Mouse (Mus musculus): ENCODE data around the gene Clpb. TPM values are rescaled to one million over a fixed set of nuclear protein-coding genes. Genes with fewer than 3 reads are reported as not detected.

Gene Clpb
- polyA plus RNA-seq, 1 experiment from 2014 or later: 23.2 TPM

DNA sequence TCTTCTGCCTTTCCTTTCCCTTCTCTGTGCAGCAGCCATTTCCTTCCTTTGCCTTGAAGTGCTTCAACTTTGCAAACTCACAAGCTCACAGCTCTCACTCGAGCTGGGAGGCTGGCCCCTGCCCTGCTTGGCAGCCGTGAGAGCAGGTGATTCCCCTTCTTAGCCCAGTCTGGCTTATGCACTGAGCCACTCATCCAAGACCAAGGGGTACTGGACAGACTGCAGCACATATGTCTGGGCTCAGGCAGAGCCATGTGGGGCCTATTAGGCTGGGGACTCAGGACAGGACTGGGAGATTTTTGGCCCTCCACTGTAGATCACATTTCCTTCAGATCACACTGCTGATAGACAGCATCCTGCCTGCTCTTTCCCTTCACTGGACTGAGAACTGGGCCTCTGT, 10.1 kb downstream of the Clpb start:
- no peak overlapping the region for H3K9ac ChIP-seq
- 39% methylated on average over 2 of the region's 2 CpGs for WGBS (ENCODE audit: insufficient replicate concordance)
- H3K36me3 ChIP-seq (replicated peaks): no peaks in the 10 kb centered on the region
- H3K9me3 ChIP-seq (replicated peaks): no peaks in the 10 kb centered on the region
- peaks cover 18% of the 10 kb centered on the region for H3K4me1 ChIP-seq (replicated peaks)
- H3K4me3 ChIP-seq (replicated peaks): no peak overlapping the region
- no peak for ATAC-seq (ENCODE audit: insufficient read depth)
- H3K4me2 ChIP-seq: no peak overlapping the region
- H3K27me3 ChIP-seq: no peaks in the 10 kb centered on the region
- H3K27ac ChIP-seq (replicated peaks): no peak overlapping the region

DNA sequence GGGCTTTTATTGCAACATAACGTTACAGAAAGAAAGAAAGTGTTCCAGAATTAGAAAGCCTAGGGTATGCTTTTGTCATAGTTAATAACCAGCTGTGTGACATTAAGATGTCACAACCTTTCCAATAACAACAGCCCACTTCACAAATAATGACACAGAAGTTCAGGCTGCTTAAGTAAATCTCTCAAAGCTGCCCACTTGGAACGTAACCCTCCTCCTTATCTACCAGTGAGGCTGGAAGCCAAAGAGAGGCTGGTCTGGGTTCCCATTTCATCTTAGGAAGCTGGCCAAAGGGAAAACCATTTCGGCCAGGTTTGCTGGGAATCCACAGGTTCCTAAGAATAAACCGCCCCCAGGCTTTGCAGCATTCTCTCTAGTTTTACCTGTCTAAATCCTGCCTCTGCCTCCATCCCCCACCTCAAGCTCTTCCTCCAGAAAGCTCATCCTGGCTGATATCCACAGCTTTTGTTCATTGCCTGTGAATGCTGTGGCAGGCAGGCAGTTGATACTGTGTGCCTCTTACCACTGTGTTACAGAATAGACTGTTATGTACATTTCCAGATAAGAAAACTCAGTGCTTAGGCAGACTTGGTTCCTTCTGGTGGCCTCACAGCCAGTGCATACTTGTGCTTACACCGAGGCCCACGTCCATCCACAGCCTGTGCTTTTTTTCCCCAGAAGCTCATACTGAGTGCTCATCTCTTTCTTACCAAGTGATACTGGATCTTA, 12.8 kb downstream of the Clpb start:
- no peak for ATAC-seq (ENCODE audit: insufficient read depth)
- H3K27me3 ChIP-seq: no peaks in the 10 kb centered on the region

DNA sequence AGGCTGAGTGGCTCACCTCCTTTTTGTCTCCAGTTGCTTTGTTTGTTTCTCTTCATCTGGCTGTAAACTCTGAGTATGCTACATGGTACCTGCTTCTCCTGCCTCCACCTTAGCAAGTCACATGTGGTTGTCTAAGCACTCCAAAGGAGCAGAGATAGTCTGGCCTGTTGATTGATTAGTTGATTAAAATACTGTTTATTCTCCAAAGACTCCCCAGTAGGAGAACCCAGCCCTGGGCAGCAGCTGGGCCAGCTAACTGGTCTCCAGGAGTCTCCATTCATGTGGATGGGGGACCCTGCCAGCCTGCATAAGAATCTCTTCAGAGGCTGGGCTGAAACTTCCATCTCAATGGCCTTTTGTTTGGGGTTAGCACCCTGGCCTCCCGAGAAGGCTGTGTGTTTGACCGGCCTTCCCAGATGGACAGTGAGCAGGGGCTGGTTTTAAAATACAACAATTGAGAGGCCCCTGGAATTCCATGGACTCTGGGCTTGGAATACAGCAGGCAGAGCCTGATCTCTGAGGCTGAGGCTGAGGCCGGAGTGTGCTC, 13.4 kb downstream of the Clpb start:
- Histone ChIP-seq H3K36me3 (replicated peaks) (no peaks in the 10 kb centered on the region), H3K27ac (replicated peaks) (no peak overlapping the region), H3K9me3 (replicated peaks) (no peaks in the 10 kb centered on the region), H3K4me1 (replicated peaks) (peaks cover 15% of the 10 kb centered on the region), H3K4me2 (no peak overlapping the region), H3K9ac (no peak overlapping the region), H3K27me3 (no peaks in the 10 kb centered on the region), H3K4me3 (replicated peaks) (no peak overlapping the region)
- WGBS (ENCODE audit: insufficient replicate concordance): 69% methylated on average over 3 of the region's 3 CpGs
- no peak for ATAC-seq (ENCODE audit: insufficient read depth)

More for the DNA sequence above, 12.8 kb downstream of the Clpb start:
- Histone ChIP-seq H3K27ac (replicated peaks) (no peak overlapping the region), H3K36me3 (replicated peaks) (no peaks in the 10 kb centered on the region), H3K4me3 (replicated peaks) (no peak overlapping the region), H3K9me3 (replicated peaks) (no peaks in the 10 kb centered on the region), H3K9ac (no peak overlapping the region), H3K4me1 (replicated peaks) (peaks cover 18% of the 10 kb centered on the region), H3K4me2 (no peak overlapping the region)
- WGBS (ENCODE audit: insufficient replicate concordance): 42% methylated on average over 6 of the region's 6 CpGs

DNA sequence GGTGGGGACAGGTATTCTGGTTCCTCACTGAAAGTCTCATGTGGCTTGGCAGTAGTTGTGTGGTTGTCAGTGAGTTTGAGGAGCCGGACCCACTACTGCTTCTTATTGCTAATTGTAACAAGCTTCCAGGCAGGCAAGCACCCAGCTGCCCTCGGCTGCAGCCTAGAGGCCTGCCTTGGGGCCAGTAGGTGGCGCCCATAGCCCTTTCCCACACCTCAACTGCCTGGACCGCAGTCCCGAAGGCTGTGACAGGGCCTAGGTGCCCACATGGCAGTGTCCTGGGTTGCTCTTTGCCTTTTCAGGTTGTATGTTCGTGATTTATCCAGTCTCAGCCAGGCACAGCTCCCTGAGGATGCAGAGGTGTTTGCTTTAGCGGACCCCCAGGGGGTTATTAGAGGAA, 16.2 kb downstream of the Clpb start:
- Histone ChIP-seq H3K4me2 (no peak overlapping the region), H3K27me3 (no peaks in the 10 kb centered on the region), H3K4me1 (replicated peaks) (peaks cover 22% of the 10 kb centered on the region), H3K36me3 (replicated peaks) (no peaks in the 10 kb centered on the region), H3K27ac (replicated peaks) (no peak overlapping the region), H3K9me3 (replicated peaks) (no peaks in the 10 kb centered on the region), H3K9ac (no peak overlapping the region), H3K4me3 (replicated peaks) (no peak overlapping the region)
- 0 out of 2 replicates have a peak, but pooled peaks have one; percentile 58 for ATAC-seq (ENCODE audit: insufficient read depth)
- 21% methylated on average over 7 of the region's 7 CpGs for WGBS (ENCODE audit: insufficient replicate concordance)

DNA sequence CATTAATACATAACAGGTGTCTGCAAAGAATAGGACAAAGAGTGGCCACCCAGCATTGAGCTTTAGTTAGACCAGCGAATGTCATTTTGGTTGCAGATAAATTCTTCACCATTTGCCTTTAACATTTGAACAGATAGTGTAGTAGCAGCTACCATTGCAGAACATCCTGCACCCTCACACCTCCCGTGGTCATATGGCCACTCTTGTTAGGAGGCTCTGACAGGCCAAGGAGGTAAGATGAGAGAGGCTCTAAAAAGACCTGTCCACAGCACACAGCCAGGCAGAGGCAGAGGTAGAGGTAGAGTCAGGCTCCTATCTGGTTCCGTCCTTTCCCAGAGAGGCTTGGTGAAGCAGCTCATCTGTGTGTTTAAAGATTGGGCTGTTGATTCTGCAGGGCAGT, 17.5 kb downstream of the Clpb start:
- Histone ChIP-seq H3K9ac (no peak overlapping the region), H3K4me2 (no peak overlapping the region), H3K27me3 (no peaks in the 10 kb centered on the region), H3K36me3 (replicated peaks) (no peaks in the 10 kb centered on the region), H3K27ac (replicated peaks) (no peak overlapping the region), H3K4me3 (replicated peaks) (no peak overlapping the region), H3K9me3 (replicated peaks) (no peaks in the 10 kb centered on the region), H3K4me1 (replicated peaks) (peaks cover 17% of the 10 kb centered on the region)
- WGBS (ENCODE audit: insufficient replicate concordance): 62% methylated on average over 3 of the region's 3 CpGs
- no peak for ATAC-seq (ENCODE audit: insufficient read depth)

DNA sequence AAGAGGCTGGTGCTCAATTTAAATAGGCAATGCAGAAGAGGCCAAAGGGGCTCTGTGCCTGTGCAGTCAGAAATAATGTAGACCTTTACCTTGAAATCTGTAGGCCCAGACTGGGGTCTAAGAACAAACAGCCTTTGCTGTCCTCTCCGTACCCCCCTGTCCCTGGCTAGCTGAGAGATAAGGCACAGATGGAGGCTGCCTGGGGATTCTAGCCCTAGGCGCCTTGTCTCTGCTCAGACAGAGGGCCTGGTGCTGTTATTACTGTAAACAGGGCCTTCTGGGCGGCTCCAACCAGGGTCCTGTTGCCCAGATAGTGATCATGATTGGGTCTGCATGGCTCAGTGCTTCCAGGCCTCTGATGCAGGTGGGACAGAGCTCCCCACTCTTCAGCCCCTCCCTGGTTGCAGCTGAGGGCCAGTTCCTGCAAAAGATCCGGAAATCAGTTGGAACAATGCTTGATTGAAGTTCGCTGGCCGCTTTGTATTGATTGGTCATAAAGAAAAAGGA, 18.2 kb downstream of the Clpb start:
- ATAC-seq (ENCODE audit: insufficient read depth): no peak
- Histone ChIP-seq H3K27me3 (no peaks in the 10 kb centered on the region), H3K9ac (no peak overlapping the region), H3K27ac (replicated peaks) (no peak overlapping the region), H3K4me2 (no peak overlapping the region), H3K36me3 (replicated peaks) (no peaks in the 10 kb centered on the region), H3K9me3 (replicated peaks) (no peaks in the 10 kb centered on the region), H3K4me1 (replicated peaks) (peaks cover 11% of the 10 kb centered on the region), H3K4me3 (replicated peaks) (no peak overlapping the region)
- WGBS (ENCODE audit: insufficient replicate concordance): 36% methylated on average over 6 of the region's 6 CpGs

DNA sequence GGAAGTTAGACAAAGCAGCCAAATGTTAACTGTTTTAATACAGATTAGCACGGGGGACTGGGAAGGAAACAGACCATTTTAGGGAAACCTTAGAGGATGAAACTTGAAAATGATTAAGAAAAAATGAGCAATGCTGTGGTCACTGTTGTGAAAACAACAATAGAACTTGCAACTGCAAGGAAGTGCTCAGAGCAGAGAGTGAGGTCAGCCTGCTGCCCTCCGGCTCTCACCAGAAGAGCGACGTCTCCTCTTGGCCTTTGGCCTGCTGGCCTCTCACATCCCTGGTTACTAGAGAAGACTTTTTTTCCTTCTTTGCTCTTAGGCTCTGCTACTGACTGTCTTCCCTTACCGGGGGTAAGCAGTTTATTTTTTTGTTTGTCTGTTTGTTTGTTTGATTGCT, 19.5 kb downstream of the Clpb start:
- no peak overlapping the region for H3K9ac ChIP-seq
- no peak for ATAC-seq (ENCODE audit: insufficient read depth)
- no peaks in the 10 kb centered on the region for H3K9me3 ChIP-seq (replicated peaks)
- H3K27me3 ChIP-seq: no peaks in the 10 kb centered on the region
- H3K4me3 ChIP-seq (replicated peaks): no peak overlapping the region
- no peak overlapping the region for H3K27ac ChIP-seq (replicated peaks)
- H3K4me2 ChIP-seq: no peak overlapping the region
- H3K4me1 ChIP-seq (replicated peaks): peaks cover 17% of the 10 kb centered on the region
- H3K36me3 ChIP-seq (replicated peaks): no peaks in the 10 kb centered on the region
- 56% methylated on average over 5 of the region's 5 CpGs for WGBS (ENCODE audit: insufficient replicate concordance)

DNA sequence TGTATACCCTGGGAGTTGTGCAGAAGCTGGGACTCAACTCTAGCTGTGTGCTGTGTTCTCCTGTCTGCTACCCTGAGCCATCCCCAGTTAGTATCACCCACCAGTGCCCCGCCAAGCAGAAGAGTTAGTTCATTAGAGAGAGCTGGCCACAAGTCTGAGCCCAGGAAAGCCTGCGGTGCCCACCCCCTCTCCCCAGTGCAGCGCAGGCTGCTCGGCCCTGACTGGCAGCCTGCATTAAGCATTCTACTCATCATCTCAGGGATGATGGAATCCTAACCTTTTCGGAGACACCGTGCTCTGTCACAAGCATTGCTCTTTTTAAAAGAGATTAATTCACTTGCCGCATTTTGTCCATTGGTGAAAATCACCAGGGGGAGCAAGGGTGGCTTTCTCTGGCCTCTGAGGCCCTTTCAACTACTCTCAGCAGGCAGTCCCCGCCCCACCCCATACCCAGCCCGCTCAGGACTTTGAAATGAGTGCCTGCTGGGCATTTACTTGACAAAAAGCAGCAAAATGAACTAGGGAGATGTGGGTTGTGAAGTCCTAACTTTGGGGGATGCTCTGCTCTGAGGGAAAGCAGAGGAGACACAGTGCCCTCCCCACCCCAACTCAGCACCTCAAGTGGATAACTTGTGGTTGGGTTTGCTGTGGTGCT, 20.7 kb downstream of the Clpb start:
- 60% methylated on average over 9 of the region's 9 CpGs for WGBS (ENCODE audit: insufficient replicate concordance)
- Histone ChIP-seq H3K9me3 (replicated peaks) (no peaks in the 10 kb centered on the region), H3K9ac (no peak overlapping the region), H3K4me1 (replicated peaks) (peaks cover 17% of the 10 kb centered on the region), H3K27ac (replicated peaks) (no peak overlapping the region), H3K4me2 (no peak overlapping the region), H3K27me3 (no peaks in the 10 kb centered on the region), H3K36me3 (replicated peaks) (no peaks in the 10 kb centered on the region; the same call in 1 of the 2 replicates), H3K4me3 (replicated peaks) (no peak overlapping the region)
- no peak for ATAC-seq (ENCODE audit: insufficient read depth)

DNA sequence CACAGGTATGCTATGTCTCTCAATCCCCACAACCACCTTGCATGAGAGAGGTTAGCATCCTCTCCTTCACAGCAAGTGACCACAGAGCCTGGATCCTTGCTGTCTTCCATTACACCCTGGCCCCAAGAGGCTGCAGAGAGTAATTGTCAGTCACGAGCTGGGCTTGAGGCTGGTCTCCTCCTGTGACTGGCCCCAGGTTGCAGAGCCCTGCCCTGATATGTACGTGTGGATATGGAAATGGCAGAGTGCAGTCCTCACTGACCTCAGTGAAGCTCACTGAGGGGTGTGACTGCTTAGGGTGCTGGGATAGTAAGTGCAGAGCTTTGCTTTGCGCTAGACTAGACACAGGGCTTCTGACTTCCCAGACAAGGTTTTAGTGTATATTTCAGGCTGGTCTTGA, 21.2 kb downstream of the Clpb start:
- no peak overlapping the region for H3K4me2 ChIP-seq
- H3K4me3 ChIP-seq (replicated peaks): no peak overlapping the region
- H3K9me3 ChIP-seq (replicated peaks): no peaks in the 10 kb centered on the region
- no peak for ATAC-seq (ENCODE audit: insufficient read depth)
- no peak overlapping the region for H3K27ac ChIP-seq (replicated peaks)
- no peaks in the 10 kb centered on the region for H3K27me3 ChIP-seq
- peaks cover 17% of the 10 kb centered on the region for H3K4me1 ChIP-seq (replicated peaks)
- H3K9ac ChIP-seq: no peak overlapping the region
- 57% methylated on average over 3 of the region's 3 CpGs for WGBS (ENCODE audit: insufficient replicate concordance)
- H3K36me3 ChIP-seq (replicated peaks): no peaks in the 10 kb centered on the region; the same call in 1 of the 2 replicates

DNA sequence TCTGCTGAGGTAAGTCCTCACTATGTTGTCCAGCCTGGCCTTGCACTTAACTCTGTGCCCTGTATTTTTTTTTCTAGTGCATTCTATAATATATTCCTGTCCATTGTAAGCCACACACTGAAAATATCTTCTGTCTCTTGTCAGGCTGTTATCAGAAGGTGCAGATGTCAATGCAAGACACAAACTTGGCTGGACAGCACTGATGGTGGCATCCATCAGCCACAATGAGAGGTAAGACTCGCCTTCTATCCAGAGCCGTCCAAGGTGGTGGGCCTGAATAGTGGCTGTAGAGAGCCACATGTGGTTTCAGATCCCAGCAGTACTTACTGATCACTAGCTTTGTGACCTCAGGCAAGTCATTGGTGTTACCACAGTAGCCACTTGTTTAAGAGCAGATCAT, 23.7 kb downstream of the Clpb start:
- Histone ChIP-seq H3K36me3 (replicated peaks) (no peaks in the 10 kb centered on the region; the same call in 1 of the 2 replicates), H3K9me3 (replicated peaks) (no peaks in the 10 kb centered on the region), H3K27ac (replicated peaks) (no peak overlapping the region), H3K27me3 (no peaks in the 10 kb centered on the region), H3K4me2 (no peak overlapping the region), H3K9ac (no peak overlapping the region), H3K4me1 (replicated peaks) (peaks cover 17% of the 10 kb centered on the region), H3K4me3 (replicated peaks) (no peak overlapping the region)
- ATAC-seq (ENCODE audit: insufficient read depth): no peak
- 28% methylated on average over 2 of the region's 2 CpGs for WGBS (ENCODE audit: insufficient replicate concordance)

DNA sequence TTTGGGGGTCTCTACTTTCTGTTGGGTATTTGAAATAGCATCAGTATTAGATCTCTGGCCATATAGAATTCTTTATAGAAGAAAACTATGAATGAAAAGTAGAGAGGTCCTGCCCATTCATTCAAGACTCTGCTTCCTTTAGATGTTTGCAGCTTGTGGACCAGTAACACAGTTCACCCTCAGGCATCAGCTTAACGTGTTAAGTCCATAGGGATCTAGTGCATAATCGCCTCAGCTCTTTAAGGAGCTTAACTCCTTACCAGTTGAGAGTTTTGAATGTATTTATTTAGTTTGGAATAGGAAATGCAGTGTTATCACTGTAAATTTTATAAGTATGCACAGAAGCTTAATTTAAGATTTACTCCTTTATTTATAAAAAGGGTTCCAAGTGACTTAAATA, 27.0 kb downstream of the Clpb start:
- H3K9ac ChIP-seq: no peak overlapping the region
- H3K9me3 ChIP-seq (replicated peaks): no peaks in the 10 kb centered on the region
- H3K36me3 ChIP-seq (replicated peaks): no peaks in the 10 kb centered on the region; the same call in 1 of the 2 replicates
- no peaks in the 10 kb centered on the region for H3K27me3 ChIP-seq
- H3K27ac ChIP-seq (replicated peaks): no peak overlapping the region
- H3K4me1 ChIP-seq (replicated peaks): peaks cover 10% of the 10 kb centered on the region
- H3K4me3 ChIP-seq (replicated peaks): no peak overlapping the region
- no peak overlapping the region for H3K4me2 ChIP-seq
- ATAC-seq (ENCODE audit: insufficient read depth): no peak
- 68% methylated on average over 2 of the region's 2 CpGs for WGBS (ENCODE audit: insufficient replicate concordance)
